Mouse (Mus musculus): ENCODE results near the gene Rhoh. TPM values are rescaled to one million over a fixed set of nuclear protein-coding genes. Genes with fewer than 3 reads are reported as not detected.

The Rhoh gene
- polyA plus RNA-seq (2014; fragmentation: Nextera tagmentation; extraction: Ambion mirVana), result 0.07 and 0.09 TPM in 2 replicates

DNA sequence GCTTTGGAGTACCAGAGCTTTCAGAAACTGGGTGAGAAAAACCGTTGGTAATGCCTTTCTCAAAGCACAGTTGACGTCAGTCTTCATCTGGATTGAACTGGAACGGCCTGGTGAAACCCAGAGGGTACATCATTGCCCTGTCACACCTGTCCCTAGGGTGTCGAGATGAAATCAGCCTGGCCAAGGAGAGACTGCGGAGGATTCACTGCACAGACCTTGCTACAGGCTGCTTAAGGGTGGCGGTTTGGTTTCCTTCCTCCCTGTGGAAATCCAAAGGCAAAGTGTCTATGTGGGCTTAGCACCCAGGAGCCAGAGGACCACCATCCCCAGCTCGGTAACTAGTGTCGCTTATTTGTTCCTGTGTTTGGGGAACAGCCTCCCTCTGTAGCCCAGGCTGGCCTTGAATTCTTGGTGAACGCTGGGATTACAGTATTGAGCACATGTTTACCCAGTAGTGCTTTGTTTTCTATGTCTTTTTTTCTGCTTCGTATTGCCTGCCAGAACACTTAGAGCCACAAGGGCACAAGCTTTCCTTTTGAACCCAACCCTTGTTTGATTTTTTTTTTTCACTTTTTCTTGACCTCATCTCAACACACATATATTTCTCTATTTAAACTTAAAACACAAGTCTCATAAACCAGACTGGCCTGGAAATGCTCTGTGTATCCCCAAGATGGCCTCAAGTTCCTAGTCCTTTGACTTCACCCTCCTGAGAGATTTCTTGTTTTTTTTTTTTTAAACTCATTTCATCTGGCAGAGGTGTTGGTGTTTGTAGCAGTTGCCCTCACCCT is at the start of gene Rhoh:
Gene Rhoh, plus strand, starts transcription at position 60 of the 791 bp plus-strand sequence.
- H3K36me3 ChIP-seq (ENCODE audit: control insufficient read depth, insufficient read depth, low read length), result no peaks in the 10 kb centered on the region
- no peak within 1 kb of the TSS for H3K9ac ChIP-seq (ENCODE audit: low read length)
- no peak for ATAC-seq (replicated peaks; ENCODE audit: low FRiP score)
- H3K27ac ChIP-seq (ENCODE audit: low read depth, low read length), result no peak within 1 kb of the TSS
- 86% methylated on average over 10 of the region's 10 CpGs for WGBS
- no peak for DNase-seq (ENCODE audit: low spot score)
- no peaks in the 10 kb centered on the region for H3K27me3 ChIP-seq (ENCODE audit: control insufficient read depth, insufficient read depth, low read length)
- no peak within 1 kb of the TSS for H3K4me2 ChIP-seq (ENCODE audit: low read depth, low read length, severe bottlenecking)
- no peaks in the 10 kb centered on the region for H3K4me1 ChIP-seq (replicated peaks; ENCODE audit: control insufficient read depth, insufficient read depth, low read length)
- no peaks in the 10 kb centered on the region for H3K9me3 ChIP-seq (ENCODE audit: control insufficient read depth, low read length)
- no peak within 1 kb of the TSS for H3K4me3 ChIP-seq (ENCODE audit: low read depth, low read length)

DNA sequence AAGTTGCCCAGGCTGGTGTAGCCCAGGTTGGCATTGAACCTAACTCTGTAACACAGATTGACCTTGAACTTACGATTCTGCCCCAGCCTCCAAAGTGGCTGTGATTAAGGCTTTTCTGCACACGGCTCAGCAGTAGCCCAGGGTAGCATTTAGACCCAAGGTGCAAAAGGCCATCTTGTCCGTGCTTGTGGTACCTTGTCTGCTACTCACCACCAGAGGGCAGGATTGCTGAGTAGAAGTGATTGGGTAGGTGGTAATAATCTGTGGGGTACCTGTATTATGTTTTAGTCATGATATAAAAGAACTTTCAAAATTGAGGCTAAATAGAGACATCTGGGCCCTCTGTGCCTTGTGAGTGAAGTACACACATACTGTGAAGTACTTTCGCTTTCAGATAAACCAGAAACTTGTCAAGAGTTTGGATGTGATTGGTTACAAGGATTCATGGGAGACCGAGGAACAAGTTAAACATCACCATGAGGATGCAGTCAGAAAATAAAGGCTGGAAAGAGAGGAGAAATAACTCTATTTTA is 37.3 kb upstream of the Rhoh start:
- Histone ChIP-seq H3K27me3 (ENCODE audit: control insufficient read depth, insufficient read depth, low read length) (no peaks in the 10 kb centered on the region), H3K9ac (ENCODE audit: low read length) (no peak overlapping the region), H3K9me3 (ENCODE audit: control insufficient read depth, low read length) (no peaks in the 10 kb centered on the region), H3K4me2 (ENCODE audit: low read depth, low read length, severe bottlenecking) (no peak overlapping the region), H3K4me3 (ENCODE audit: low read depth, low read length) (no peak overlapping the region), H3K36me3 (ENCODE audit: control insufficient read depth, insufficient read depth, low read length) (peaks cover 11% of the 10 kb centered on the region; the same call in 1 of the 2 replicates), H3K4me1 (replicated peaks; ENCODE audit: control insufficient read depth, insufficient read depth, low read length) (no peaks in the 10 kb centered on the region), H3K27ac (ENCODE audit: low read depth, low read length) (no peak overlapping the region)
- ATAC-seq (replicated peaks; ENCODE audit: low FRiP score) (no peak), DNase-seq (ENCODE audit: low spot score) (no peak)
- 76% methylated on average over 5 of the region's 5 CpGs for WGBS

DNA sequence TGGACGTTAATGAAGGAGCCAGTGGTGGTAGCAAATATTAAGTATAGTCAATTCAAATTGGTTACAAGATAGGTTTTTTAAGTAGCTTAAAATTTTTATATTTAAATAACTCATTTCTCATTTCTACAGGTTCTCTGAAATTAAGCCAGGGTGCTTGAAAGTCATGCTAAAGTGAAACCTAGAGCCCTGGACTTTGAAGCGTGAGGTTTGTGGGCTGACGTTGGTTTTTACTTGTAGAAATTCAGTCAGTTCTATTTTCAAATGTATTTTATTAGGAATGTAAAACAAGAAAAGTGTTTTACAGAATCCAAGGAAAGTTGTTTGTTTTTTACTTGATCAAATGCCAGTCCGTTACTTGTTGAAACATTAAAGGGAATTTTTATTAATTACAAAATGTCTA is 34.5 kb upstream of the Rhoh start:
- Histone ChIP-seq H3K9me3 (ENCODE audit: control insufficient read depth, low read length) (no peaks in the 10 kb centered on the region), H3K36me3 (ENCODE audit: control insufficient read depth, insufficient read depth, low read length) (peaks cover 11% of the 10 kb centered on the region; the same call in 1 of the 2 replicates), H3K9ac (ENCODE audit: low read length) (no peak overlapping the region), H3K4me1 (replicated peaks; ENCODE audit: control insufficient read depth, insufficient read depth, low read length) (no peaks in the 10 kb centered on the region), H3K27me3 (ENCODE audit: control insufficient read depth, insufficient read depth, low read length) (no peaks in the 10 kb centered on the region), H3K4me2 (ENCODE audit: low read depth, low read length, severe bottlenecking) (no peak overlapping the region), H3K4me3 (ENCODE audit: low read depth, low read length) (no peak overlapping the region), H3K27ac (ENCODE audit: low read depth, low read length) (no peak overlapping the region)
- ATAC-seq (replicated peaks; ENCODE audit: low FRiP score) (no peak), DNase-seq (ENCODE audit: low spot score) (no peak)
- WGBS, result 97% methylated on average over 4 of the region's 4 CpGs

DNA sequence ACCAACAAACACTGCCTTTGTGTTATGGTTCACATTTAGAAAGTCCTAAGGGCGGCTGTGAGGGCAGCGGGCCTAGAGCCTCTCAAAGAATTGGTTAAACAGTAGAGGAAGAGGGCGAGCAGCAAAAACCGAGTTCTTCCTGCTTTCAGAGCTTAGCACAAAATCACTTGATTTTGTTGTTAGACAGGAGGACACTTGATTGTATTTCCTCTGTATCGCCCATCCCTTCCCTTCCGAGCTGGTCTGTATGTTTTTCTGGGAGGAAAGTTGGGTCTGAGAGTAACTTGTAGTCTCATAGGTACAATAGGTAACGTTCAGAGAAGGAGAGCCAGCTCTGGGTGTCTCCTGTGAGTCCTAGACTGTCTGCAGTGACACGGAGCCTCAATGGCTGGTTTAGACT is 33.9 kb upstream of the Rhoh start:
- Histone ChIP-seq H3K4me1 (replicated peaks; ENCODE audit: control insufficient read depth, insufficient read depth, low read length) (no peaks in the 10 kb centered on the region), H3K9ac (ENCODE audit: low read length) (no peak overlapping the region), H3K4me2 (ENCODE audit: low read depth, low read length, severe bottlenecking) (no peak overlapping the region), H3K36me3 (ENCODE audit: control insufficient read depth, insufficient read depth, low read length) (peaks cover 9% of the 10 kb centered on the region; the same call in 1 of the 2 replicates), H3K27me3 (ENCODE audit: control insufficient read depth, insufficient read depth, low read length) (no peaks in the 10 kb centered on the region), H3K4me3 (ENCODE audit: low read depth, low read length) (no peak overlapping the region), H3K27ac (ENCODE audit: low read depth, low read length) (no peak overlapping the region), H3K9me3 (ENCODE audit: control insufficient read depth, low read length) (no peaks in the 10 kb centered on the region)
- DNase-seq (ENCODE audit: low spot score), result no peak
- ATAC-seq (replicated peaks; ENCODE audit: low FRiP score), result no peak
- WGBS, result 88% methylated on average over 8 of the region's 8 CpGs

DNA sequence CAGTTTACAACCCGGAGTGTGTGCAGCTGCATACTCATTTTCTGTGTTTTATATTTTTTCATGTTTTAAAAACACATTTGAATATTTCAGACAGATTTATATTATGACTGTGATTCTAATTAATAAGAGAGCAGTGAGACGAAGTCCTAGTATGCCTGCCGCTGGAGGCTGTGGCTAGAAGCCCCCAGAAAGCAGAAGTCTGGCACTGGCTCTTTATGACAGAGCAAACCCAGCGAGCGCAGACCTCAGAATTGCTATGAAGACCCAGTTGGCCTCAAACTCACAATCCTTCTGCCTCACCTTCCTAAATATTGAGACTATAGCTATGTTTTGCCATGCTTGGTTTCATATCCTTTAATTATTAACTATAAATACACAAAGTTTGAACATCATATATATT is 32.8 kb upstream of the Rhoh start:
- ATAC-seq (replicated peaks; ENCODE audit: low FRiP score) (no peak), DNase-seq (ENCODE audit: low spot score) (no peak)
- H3K27ac ChIP-seq (ENCODE audit: low read depth, low read length), result no peak overlapping the region
- no peak overlapping the region for H3K4me3 ChIP-seq (ENCODE audit: low read depth, low read length)
- no peaks in the 10 kb centered on the region for H3K27me3 ChIP-seq (ENCODE audit: control insufficient read depth, insufficient read depth, low read length)
- H3K9ac ChIP-seq (ENCODE audit: low read length), result no peak overlapping the region
- no peaks in the 10 kb centered on the region for H3K9me3 ChIP-seq (ENCODE audit: control insufficient read depth, low read length)
- no peak overlapping the region for H3K4me2 ChIP-seq (ENCODE audit: low read depth, low read length, severe bottlenecking)
- H3K4me1 ChIP-seq (replicated peaks; ENCODE audit: control insufficient read depth, insufficient read depth, low read length), result no peaks in the 10 kb centered on the region
- 96% methylated on average over 5 of the region's 5 CpGs for WGBS
- peaks cover 5% of the 10 kb centered on the region; the same call in 1 of the 2 replicates for H3K36me3 ChIP-seq (ENCODE audit: control insufficient read depth, insufficient read depth, low read length)

DNA sequence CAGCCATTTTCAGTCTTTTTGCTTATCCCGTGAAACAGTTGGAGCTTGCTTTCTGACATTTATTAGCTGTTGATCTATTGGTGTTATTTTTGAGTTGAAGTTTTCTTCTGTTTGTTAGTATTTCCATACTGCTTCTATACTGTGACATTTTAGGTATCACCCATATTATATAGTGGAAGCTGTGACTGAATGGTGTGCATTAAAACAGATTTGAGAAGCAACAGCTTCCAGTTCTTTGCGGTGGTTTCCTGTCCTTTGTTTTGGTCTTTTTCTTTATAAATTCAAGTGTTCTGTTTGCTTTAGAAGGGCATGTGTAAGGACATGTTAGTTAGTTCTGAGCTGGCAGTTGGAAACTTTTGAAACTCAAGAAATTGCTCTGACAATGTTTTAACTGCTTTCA is 32.0 kb upstream of the Rhoh start:
- WGBS, result 91% methylated on average over 2 of the region's 2 CpGs
- Histone ChIP-seq H3K27ac (ENCODE audit: low read depth, low read length) (no peak overlapping the region), H3K4me3 (ENCODE audit: low read depth, low read length) (no peak overlapping the region), H3K27me3 (ENCODE audit: control insufficient read depth, insufficient read depth, low read length) (no peaks in the 10 kb centered on the region), H3K9me3 (ENCODE audit: control insufficient read depth, low read length) (no peaks in the 10 kb centered on the region), H3K4me2 (ENCODE audit: low read depth, low read length, severe bottlenecking) (no peak overlapping the region), H3K36me3 (ENCODE audit: control insufficient read depth, insufficient read depth, low read length) (peaks cover 5% of the 10 kb centered on the region; the same call in 1 of the 2 replicates), H3K4me1 (replicated peaks; ENCODE audit: control insufficient read depth, insufficient read depth, low read length) (no peaks in the 10 kb centered on the region), H3K9ac (ENCODE audit: low read length) (no peak overlapping the region)
- DNase-seq (ENCODE audit: low spot score), result no peak
- no peak for ATAC-seq (replicated peaks; ENCODE audit: low FRiP score)

DNA sequence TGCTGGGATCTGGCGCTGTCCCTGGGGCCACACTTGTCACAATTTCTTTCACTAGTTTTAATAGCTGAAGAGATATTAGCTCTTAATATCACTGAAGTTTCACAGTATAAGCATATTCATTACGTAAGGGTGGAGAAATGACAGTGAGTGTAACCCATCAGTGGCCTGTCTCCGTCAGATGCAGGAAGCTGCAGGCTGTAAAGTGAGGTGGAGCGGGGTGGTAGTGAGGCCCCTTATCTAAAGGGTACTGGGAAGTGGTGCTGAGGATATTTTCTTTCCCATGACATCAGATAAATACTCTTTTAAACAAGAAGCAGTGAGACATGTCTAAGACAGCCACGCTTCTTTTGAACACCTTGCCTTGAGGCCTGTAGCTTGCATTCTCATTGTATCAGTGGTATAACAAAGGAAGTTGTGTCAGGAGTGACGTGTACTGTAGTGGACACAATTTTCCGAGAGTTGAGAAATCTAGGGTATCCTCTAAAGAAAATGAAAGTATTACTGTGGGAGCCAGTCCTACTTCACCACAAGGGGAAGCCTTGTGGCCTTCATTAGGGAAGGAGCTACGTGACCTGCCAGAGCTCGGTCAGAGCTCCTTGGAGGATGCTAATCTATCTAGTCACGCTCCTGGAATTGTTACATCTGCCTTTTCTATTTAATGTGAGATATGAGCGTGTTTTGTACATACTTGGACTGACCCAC is 28.9 kb upstream of the Rhoh start:
- no peaks in the 10 kb centered on the region for H3K27me3 ChIP-seq (ENCODE audit: control insufficient read depth, insufficient read depth, low read length)
- 92% methylated on average over 11 of the region's 11 CpGs for WGBS
- no peak overlapping the region for H3K4me2 ChIP-seq (ENCODE audit: low read depth, low read length, severe bottlenecking)
- no peak overlapping the region for H3K27ac ChIP-seq (ENCODE audit: low read depth, low read length)
- no peaks in the 10 kb centered on the region for H3K9me3 ChIP-seq (ENCODE audit: control insufficient read depth, low read length)
- H3K36me3 ChIP-seq (ENCODE audit: control insufficient read depth, insufficient read depth, low read length), result no peaks in the 10 kb centered on the region; the same call in 1 of the 2 replicates
- H3K4me3 ChIP-seq (ENCODE audit: low read depth, low read length), result no peak overlapping the region
- no peak for ATAC-seq (replicated peaks; ENCODE audit: low FRiP score)
- no peak overlapping the region for H3K9ac ChIP-seq (ENCODE audit: low read length)
- no peak for DNase-seq (ENCODE audit: low spot score)
- H3K4me1 ChIP-seq (replicated peaks; ENCODE audit: control insufficient read depth, insufficient read depth, low read length), result no peaks in the 10 kb centered on the region

DNA sequence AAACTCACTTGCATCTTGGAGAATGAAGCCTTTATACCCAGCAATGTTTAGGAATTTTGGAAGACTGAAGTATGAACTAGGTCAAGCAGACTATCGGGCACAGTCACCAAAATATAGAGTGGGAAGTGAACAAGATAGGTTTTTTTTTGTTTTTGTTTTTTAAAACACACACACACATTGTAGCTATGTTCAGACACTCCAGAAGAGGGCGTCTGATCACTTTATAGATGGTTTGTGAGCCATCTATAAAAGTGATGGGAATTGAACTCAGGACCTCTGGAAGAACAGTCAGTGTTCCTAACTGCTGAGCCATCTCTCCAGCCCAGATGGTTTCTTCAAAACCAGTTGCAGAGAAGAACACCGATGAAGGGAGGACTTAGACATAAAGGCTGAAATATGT is 27.9 kb upstream of the Rhoh start:
- DNase-seq (ENCODE audit: low spot score) (no peak), ATAC-seq (replicated peaks; ENCODE audit: low FRiP score) (no peak)
- Histone ChIP-seq H3K9ac (ENCODE audit: low read length) (no peak overlapping the region), H3K4me3 (ENCODE audit: low read depth, low read length) (no peak overlapping the region), H3K4me2 (ENCODE audit: low read depth, low read length, severe bottlenecking) (no peak overlapping the region), H3K27me3 (ENCODE audit: control insufficient read depth, insufficient read depth, low read length) (no peaks in the 10 kb centered on the region), H3K9me3 (ENCODE audit: control insufficient read depth, low read length) (no peaks in the 10 kb centered on the region), H3K36me3 (ENCODE audit: control insufficient read depth, insufficient read depth, low read length) (no peaks in the 10 kb centered on the region; the same call in 1 of the 2 replicates), H3K27ac (ENCODE audit: low read depth, low read length) (no peak overlapping the region), H3K4me1 (replicated peaks; ENCODE audit: control insufficient read depth, insufficient read depth, low read length) (no peaks in the 10 kb centered on the region)
- 71% methylated on average over 3 of the region's 3 CpGs for WGBS

All from forebrain, embryonic 11.5 days (tissue).